Mouse (Mus musculus): ENCODE results near the gene Ect2.

Gene Ect2

DNA sequence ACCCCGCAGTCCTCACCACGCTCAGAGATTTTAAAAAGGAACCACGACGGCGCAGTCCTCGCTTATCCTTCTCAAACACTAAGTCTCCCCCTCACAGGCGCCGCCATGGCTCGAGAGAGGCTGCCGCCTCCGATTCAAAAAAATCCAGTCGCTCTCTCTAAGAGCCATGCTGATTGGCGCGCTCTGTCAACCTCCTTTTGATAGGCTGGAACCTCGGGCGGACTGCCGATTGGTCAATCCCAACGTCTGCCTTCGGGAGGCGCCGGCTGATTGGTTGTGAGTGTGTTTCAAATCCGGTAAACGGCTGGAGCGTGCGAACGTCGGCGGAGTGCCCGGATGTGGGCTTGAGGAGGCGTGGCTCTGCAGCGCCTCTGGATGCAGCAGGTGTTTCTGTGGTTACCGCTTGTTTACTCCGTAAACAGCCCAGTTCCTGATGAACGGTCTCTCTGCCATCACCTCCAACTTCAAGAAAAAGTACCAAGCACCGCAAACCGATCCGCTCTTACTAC, at the start of gene Ect2:
Gene Ect2 (minus strand): TSS at position 178 of the 509 bp plus-strand sequence.
- peak; percentile 98 for DNase-seq (ENCODE audit: low spot score)

DNA sequence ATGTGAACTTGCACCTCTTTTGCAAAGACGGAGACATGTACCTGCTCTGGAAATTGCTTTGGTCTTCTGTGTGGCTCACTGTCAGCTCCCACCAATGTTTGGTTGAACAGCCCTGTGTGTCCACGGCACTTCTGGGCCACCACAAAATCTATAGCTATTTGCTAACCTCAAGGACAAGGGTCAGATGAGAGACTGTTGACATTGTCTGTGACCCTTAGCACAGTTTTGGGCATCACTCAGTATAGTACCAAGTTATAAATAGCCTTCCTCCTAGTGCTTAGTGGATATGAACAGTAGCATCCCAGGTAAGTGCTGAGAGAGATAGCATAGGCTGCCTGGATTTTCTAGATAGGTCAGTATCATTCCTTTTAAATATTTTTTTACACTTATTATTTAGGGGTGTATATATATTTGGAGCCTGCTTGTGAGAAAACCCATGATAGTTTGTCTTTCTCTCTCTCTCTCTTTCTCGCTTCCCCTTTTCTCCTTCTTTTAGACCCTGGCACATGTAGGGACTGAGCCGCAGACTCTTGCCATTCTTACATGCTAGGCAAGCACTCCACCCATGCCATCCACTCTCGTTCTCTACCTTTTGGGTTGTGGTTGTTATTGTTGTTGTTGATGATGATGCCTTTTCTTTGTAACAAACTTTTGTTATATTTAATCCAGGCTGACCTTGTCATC, 48.2 kb upstream of the Ect2 start:
- no peak for DNase-seq (ENCODE audit: low spot score)

- no peak for DNase-seq (ENCODE audit: low spot score)
Measured at GRCm38 (mm10) chr3:27199120-27199519, 45.4 kb upstream of the Ect2 start.

DNA sequence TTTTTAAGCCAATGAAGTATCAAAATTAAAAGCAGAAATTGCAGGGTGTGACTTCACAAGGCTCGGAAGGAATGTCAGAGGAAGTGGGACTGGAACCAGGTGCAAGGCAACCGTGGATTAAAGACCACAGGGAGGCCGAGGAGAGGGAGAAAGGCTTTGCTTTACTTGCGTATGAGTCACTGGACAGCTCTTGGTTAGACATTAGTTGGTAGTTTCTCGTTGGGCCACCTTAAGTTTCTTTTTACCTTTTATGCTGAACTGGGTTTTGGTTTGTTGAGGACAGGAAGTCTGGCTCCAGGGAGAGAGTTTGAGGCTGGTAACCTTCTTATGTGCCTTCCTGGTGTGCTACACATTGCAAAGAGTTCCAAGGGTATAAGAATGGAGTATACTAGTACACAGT, 44.1 kb upstream of the Ect2 start:
- no peak for DNase-seq (ENCODE audit: low spot score)

- DNase-seq (ENCODE audit: low spot score), result no peak
Measured at GRCm38 (mm10) chr3:27196529-27196928, 42.9 kb upstream of the Ect2 start.

GRCm38 (mm10) chr3:27195573-27196227, 42.0 kb upstream of the Ect2 start:
- DNase-seq (ENCODE audit: low spot score), result no peak

DNA sequence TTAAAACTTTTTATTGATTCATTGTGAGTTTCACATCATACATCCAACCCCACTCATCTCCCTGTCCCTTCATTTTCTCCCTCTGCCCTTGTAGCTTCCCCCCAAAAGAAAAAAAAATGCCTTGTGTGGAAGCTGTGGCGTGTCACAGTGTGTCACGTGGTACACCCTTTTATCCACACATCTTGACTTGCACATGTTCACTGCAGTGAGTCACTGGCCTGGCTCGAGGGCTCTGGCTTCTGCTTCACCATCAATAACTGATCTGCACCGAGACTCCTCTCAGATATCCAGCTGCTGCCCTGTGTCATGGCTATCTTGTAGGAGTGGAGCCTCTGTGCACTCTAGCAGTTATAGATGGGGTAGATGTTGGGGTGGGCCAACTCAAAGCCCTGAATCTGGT, 41.5 kb upstream of the Ect2 start:
- no peak for DNase-seq (ENCODE audit: low spot score)

- no peak for DNase-seq (ENCODE audit: low spot score)
Measured at GRCm38 (mm10) chr3:27193844-27194317, 40.2 kb upstream of the Ect2 start.

GRCm38 (mm10) chr3:27191856-27192255, 38.2 kb upstream of the Ect2 start:
- DNase-seq (ENCODE audit: low spot score), result no peak

GRCm38 (mm10) chr3:27190865-27191264, 37.2 kb upstream of the Ect2 start:
- DNase-seq (ENCODE audit: low spot score), result no peak

- DNase-seq (ENCODE audit: low spot score), result peak; percentile 76
Measured at GRCm38 (mm10) chr3:27189320-27190261, 35.9 kb upstream of the Ect2 start.

DNA sequence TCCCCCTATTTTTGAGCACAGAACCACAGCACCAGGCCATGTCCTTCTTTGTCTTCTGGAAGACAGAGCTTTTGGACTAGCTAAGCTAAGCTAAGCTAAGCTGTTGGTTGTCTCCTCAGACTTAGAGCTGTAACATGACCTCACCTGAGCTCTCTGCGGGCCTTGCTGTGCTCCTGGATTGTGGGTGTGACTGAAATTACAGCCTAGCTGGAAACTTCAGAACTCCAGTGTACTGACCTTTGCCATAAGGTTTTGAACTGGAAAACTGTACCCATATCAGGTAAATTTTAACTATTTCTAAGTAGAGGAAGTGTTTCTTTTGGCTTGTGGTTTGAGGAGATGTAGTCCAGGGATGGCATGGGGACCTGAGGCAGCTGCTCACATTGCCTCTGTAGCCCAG, 34.7 kb upstream of the Ect2 start:
- no peak for DNase-seq (ENCODE audit: low spot score)

DNA sequence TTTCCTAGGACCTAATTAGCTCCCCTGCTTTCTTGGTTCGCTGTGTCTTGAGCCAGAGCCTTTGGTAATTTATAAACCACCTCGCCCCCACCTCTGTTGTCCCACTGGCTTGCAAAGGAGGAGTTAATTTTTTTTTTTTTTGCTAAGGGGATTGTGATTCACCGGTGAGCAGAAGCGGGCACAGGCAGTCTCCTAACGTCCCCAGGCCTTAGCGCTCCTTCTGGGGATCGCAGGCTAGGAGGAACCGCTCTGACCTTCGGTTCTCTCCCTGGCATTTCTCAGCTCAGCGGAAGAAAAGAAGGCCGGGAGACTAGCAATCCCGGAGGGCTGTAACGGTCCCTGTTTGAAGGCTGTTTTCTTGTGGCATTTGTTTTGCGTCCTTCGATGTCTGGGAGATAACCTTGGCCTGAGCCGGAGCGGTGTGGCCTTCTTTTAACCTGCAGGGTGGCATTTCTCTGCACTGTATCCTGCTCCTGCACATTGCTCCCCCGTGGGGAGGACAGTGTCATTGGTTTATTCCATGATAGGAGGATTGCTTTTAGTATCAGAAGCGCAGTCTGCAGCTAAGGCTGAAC, 30.0 kb upstream of the Ect2 start:
- DNase-seq (ENCODE audit: low spot score), result no peak

- peak; percentile 87 for DNase-seq (ENCODE audit: low spot score)
Measured at GRCm38 (mm10) chr3:27182733-27183600, 29.3 kb upstream of the Ect2 start, which contains the start of gene Nceh1. Gene Nceh1, plus strand, starts transcription at chr3:27182965.

- no peak for DNase-seq (ENCODE audit: low spot score)
Measured at GRCm38 (mm10) chr3:27179711-27180110, 26.0 kb upstream of the Ect2 start.

DNA sequence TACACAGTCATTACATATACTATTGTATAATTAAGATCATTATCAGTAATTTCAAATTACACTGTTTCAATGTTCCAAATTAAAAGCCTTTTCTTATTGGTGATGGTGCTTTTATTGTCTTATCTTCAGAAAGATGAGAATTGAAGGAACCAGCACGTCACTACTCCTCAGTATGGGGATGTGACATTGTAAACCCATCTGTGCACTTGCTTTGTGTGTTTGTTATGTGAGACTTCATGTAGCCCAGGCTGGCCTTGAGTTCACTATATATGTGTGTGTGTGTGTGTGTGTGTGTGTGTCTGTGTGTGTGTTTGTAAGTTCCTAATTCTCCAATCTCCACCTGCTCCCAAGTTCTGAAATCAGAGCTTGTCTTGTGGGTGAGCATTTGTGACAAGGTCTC, 16.6 kb upstream of the Ect2 start:
- DNase-seq (ENCODE audit: low spot score), result no peak

DNA sequence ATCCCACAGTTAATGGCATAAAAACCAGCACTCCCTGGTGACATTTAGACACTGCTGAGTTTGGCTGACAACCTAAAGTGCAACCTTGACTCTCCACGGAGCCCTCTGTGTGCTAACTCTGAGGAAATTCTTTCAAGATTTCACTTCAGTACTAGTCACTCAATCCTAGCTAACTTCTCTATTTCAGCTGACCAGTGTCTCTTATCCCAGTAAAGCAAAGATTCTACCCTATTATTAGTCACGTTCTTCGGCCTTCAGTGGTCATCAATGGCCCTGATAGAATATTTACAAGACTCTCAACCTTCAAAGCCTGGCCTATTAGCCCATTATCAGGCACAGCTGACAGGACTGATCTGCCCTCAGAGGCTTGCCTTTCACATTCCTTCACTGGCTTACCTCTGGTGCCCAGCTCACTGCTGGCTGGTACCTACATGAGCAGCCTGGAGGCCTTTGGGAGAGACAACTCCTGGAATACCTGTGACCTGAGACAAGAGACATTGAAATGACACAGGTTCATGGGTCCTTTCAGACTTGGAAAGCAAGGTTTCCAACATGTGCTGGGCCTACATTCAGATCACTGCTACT, 11.9 kb upstream of the Ect2 start:
- no peak for DNase-seq (ENCODE audit: low spot score)

DNA sequence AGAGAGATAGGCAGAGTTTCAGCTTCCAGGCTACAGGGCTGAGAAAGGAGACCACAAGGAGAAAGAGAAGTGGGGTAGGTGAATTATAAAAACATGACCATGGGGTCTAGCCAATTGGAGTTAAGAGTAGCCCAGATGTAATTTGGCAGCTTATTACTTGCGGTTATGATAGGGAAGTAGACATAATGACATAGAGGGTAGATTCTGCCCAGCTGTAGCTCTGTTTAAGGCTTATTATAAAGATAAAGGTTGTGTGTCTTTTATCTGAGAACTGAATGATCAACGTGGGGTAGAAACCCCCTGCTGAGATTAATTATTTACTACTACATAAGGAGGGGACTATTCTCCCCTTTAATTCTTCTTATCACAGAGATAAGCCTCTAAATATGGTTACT, 8.7 kb upstream of the Ect2 start:
- no peak for DNase-seq (ENCODE audit: low spot score)

- DNase-seq (ENCODE audit: low spot score), result no peak
Measured at GRCm38 (mm10) chr3:27161645-27162409, 8.1 kb upstream of the Ect2 start.

GRCm38 (mm10) chr3:27158910-27159309, 5.2 kb upstream of the Ect2 start:
- no peak for DNase-seq (ENCODE audit: low spot score)
